Comparison of ENCODE assay signal across 11 mouse cellular contexts in the genomic region with DNA sequence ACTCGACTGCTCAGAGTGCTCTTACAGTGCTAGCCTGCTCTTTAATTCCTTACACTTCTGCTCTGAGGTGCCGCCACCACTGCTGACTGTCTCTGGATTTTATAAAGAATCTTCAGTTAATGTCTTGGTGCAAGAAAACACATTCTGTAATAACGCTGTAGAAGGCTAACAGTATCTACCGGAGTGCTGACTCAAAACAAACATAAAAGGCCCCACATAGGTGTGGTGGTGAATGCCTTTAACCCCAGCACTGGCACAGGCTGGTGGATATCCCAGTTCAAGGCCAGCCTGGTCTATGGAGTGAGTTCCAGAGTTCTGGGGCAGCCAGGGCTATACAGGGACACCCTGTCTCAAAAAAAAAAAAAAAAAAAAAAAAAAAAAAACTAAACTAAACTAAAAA. TPM values are rescaled to one million over a fixed set of nuclear protein-coding genes. Genes with fewer than 3 reads are reported as not detected.
DNase-seq lines count a peak whose midpoint lies in the region; ATAC-seq and TF ChIP-seq lines count a peak whose summit lies in the region.
"Had no signal": no experiment of that assay in that cellular context is flagged by ENCODE, and none has a peak within 500 bp of the region (broad histone marks: within the 10 kb centered on the region; RNA-seq: fewer than 3 reads in every experiment).

No protein-coding gene starts in this region.

- H3K4me2 ChIP-seq in embryonic facial prominence, embryonic 13.5 days, result no peak overlapping the region
- peak overlapping the region; percentile 22; the same call in 1 of the 2 replicates for H3K4me2 ChIP-seq in embryonic facial prominence, embryonic 14.5 days (ENCODE audit: low read depth, low read length)

- ATAC-seq in embryonic facial prominence, embryonic 13.5 days (ENCODE audit: insufficient number of reproducible peaks, insufficient read depth, low FRiP score, low TSS enrichment, low read depth), result no peak
- no peak for ATAC-seq in embryonic facial prominence, embryonic 14.5 days (ENCODE audit: low read depth)
- ATAC-seq: Patski had no signal

- no peaks in the 10 kb centered on the region for H3K36me3 ChIP-seq in embryonic facial prominence, embryonic 13.5 days
- H3K36me3 ChIP-seq in embryonic facial prominence, embryonic 10.5 days (replicated peaks), result no peaks in the 10 kb centered on the region
- H3K36me3 ChIP-seq in liver, adult 2 months (ENCODE audit: control insufficient read depth, insufficient read depth, low read length), result no peaks in the 10 kb centered on the region
- H3K36me3 ChIP-seq in embryonic facial prominence, embryonic 14.5 days (ENCODE audit: control insufficient read depth, insufficient read depth, low read length), result no peaks in the 10 kb centered on the region
- no peaks in the 10 kb centered on the region for H3K36me3 ChIP-seq in macrophage (ENCODE audit: inconsistent target)
- H3K36me3 ChIP-seq in thymus, adult 2 months (ENCODE audit: control insufficient read depth, insufficient read depth, low read length), result no peaks in the 10 kb centered on the region

- H3K27ac ChIP-seq in embryonic facial prominence, embryonic 13.5 days, result peak overlapping the region; percentile 13; the same call in 1 of the 2 replicates
- H3K27ac ChIP-seq in embryonic facial prominence, embryonic 10.5 days (replicated peaks), result no peak overlapping the region
- peak overlapping the region; percentile 81 for H3K27ac ChIP-seq in liver, adult 2 months (replicated peaks; ENCODE audit: insufficient read depth, low read depth, low read length)
- H3K27ac ChIP-seq in embryonic facial prominence, embryonic 14.5 days (replicated peaks; ENCODE audit: low read depth, low read length), result no peak overlapping the region
- peak overlapping the region; percentile 69 for H3K27ac ChIP-seq in macrophage
- no peak overlapping the region for H3K27ac ChIP-seq in thymus, adult 2 months (ENCODE audit: control insufficient read depth, insufficient read depth, low read length)

- no peak overlapping the region for H3K4me3 ChIP-seq in embryonic facial prominence, embryonic 13.5 days
- no peak overlapping the region for H3K4me3 ChIP-seq in embryonic facial prominence, embryonic 10.5 days
- 0 out of 2 replicates have a peak overlapping the region, but pooled peaks have one; percentile 20 for H3K4me3 ChIP-seq in liver, adult 2 months (ENCODE audit: insufficient read depth, low read depth, low read length)
- H3K4me3 ChIP-seq in embryonic facial prominence, embryonic 14.5 days (ENCODE audit: low read depth, low read length), result no peak overlapping the region
- peak overlapping the region; percentile 28; the same call in 1 of the 2 replicates for H3K4me3 ChIP-seq in macrophage (ENCODE audit: inconsistent target)
- H3K4me3 ChIP-seq in thymus, adult 2 months (ENCODE audit: control insufficient read depth, insufficient read depth, low read length), result no peak overlapping the region

- no peaks in the 10 kb centered on the region for H3K27me3 ChIP-seq in embryonic facial prominence, embryonic 13.5 days
- no peaks in the 10 kb centered on the region for H3K27me3 ChIP-seq in embryonic facial prominence, embryonic 10.5 days (replicated peaks; ENCODE audit: low read depth, poor library complexity, severe bottlenecking)
- H3K27me3 ChIP-seq in liver, adult 2 months (ENCODE audit: control insufficient read depth, insufficient read depth, low read length), result no peaks in the 10 kb centered on the region
- no peaks in the 10 kb centered on the region for H3K27me3 ChIP-seq in embryonic facial prominence, embryonic 14.5 days (replicated peaks; ENCODE audit: control insufficient read depth, insufficient read depth, low read length)
- no peaks in the 10 kb centered on the region for H3K27me3 ChIP-seq in thymus, adult 2 months (ENCODE audit: control insufficient read depth, insufficient read depth, low read length)
- H3K27me3 ChIP-seq: Patski had no signal

- no peak for TF ChIP-seq CTCF in liver, adult 2 months (IDR thresholded peaks at IDR 0.05; ENCODE audit: low read depth, low read length)
- TF ChIP-seq CTCF in thymus, adult 2 months (IDR thresholded peaks at IDR 0.05; ENCODE audit: borderline replicate concordance, control insufficient read depth, extremely low read depth, insufficient read depth, low read length, poor library complexity), result no peak

- H3K4me1 ChIP-seq in embryonic facial prominence, embryonic 13.5 days, result peaks cover 13% of the 10 kb centered on the region
- H3K4me1 ChIP-seq in embryonic facial prominence, embryonic 10.5 days, result peaks cover 17% of the 10 kb centered on the region
- peaks cover 22% of the 10 kb centered on the region for H3K4me1 ChIP-seq in liver, adult 2 months (ENCODE audit: control insufficient read depth, insufficient read depth, low read length)
- 0 out of 2 replicates have a peak, but pooled peaks cover 3% of the 10 kb centered on the region for H3K4me1 ChIP-seq in embryonic facial prominence, embryonic 14.5 days (ENCODE audit: control insufficient read depth, insufficient read depth, low read length)
- H3K4me1 ChIP-seq in thymus, adult 2 months (replicated peaks; ENCODE audit: control insufficient read depth, insufficient read depth, low read length), result peaks cover 15% of the 10 kb centered on the region

- WGBS in embryonic facial prominence, embryonic 13.5 days, result 76% methylated on average over 4 of the region's 4 CpGs
- 77% methylated on average over 4 of the region's 4 CpGs for WGBS in embryonic facial prominence, embryonic 10.5 days
- 26% methylated on average over 4 of the region's 4 CpGs for WGBS in liver, adult 2 months
- WGBS in embryonic facial prominence, embryonic 14.5 days, result 66% methylated on average over 4 of the region's 4 CpGs
- 66% methylated on average over 4 of the region's 4 CpGs for WGBS in macrophage (ENCODE audit: missing documents)
- WGBS in thymus, adult 2 months, result 50% methylated on average over 4 of the region's 4 CpGs

- DNase-seq in embryonic facial prominence, embryonic 10.5 days (ENCODE audit: low spot score), result no peak
- peak; percentile 75 for DNase-seq in liver, adult 2 months (ENCODE audit: extremely low read depth, low read depth, low spot score)
- no peak for DNase-seq in liver
- no peak for DNase-seq in embryonic facial prominence, embryonic 14.5 days (ENCODE audit: low spot score)
- no peak for DNase-seq in thymus, adult 2 months
- DNase-seq in cerebellum, adult 9-11 months, result no peak
- DNase-seq: embryo, embryonic 11 days; forebrain, postnatal 0 days had no signal

- H3K9ac ChIP-seq in embryonic facial prominence, embryonic 13.5 days, result no peak overlapping the region
- peak overlapping the region; percentile 35 for H3K9ac ChIP-seq in liver, adult 2 months (ENCODE audit: low read depth, low read length)
- H3K9ac ChIP-seq in embryonic facial prominence, embryonic 14.5 days (ENCODE audit: low read depth, low read length), result 0 out of 2 replicates have a peak overlapping the region, but pooled peaks have one; percentile 30
- H3K9ac ChIP-seq: forebrain, postnatal 0 days had no signal

- H3K9me3 ChIP-seq in embryonic facial prominence, embryonic 13.5 days, result no peaks in the 10 kb centered on the region
- H3K9me3 ChIP-seq in embryonic facial prominence, embryonic 10.5 days, result no peaks in the 10 kb centered on the region
- no peaks in the 10 kb centered on the region for H3K9me3 ChIP-seq in embryonic facial prominence, embryonic 14.5 days (ENCODE audit: control insufficient read depth, low read length)

- no peak for TF ChIP-seq POLR2A in liver, adult 2 months (IDR thresholded peaks at IDR 0.05; ENCODE audit: extremely low read depth, insufficient read depth, low read length)
- TF ChIP-seq POLR2A in thymus, adult 2 months (IDR thresholded peaks at IDR 0.05; ENCODE audit: control insufficient read depth, extremely low read depth, insufficient read depth, low read length, poor library complexity), result no peak

- H3K79me2 ChIP-seq in liver, adult 2 months (ENCODE audit: control insufficient read depth, insufficient read depth, low read length), result peaks cover 43% of the 10 kb centered on the region
- no peaks in the 10 kb centered on the region; the same call in 1 of the 2 replicates for H3K79me2 ChIP-seq in macrophage (ENCODE audit: inconsistent target)

RNA-seq across cellular contexts. Expression of a gene that starts 8.1 kb away (rescaled TPM):
- polyA plus RNA-seq in embryonic facial prominence, embryonic 13.5 days (2015; fragmentation: Nextera tagmentation; extraction: Ambion mirVana), result 3.5 and 3.9 TPM in 2 replicates
- polyA plus RNA-seq in embryonic facial prominence, embryonic 10.5 days (2016; fragmentation: Nextera tagmentation; extraction: Ambion mirVana), result 1.6 and 2.4 TPM in 2 replicates
- total RNA-seq in liver, adult 2 months (2014; rRNA removed), result 21.0 and 21.3 TPM in 2 replicates
- 6.5 and 6.7 TPM in 2 replicates for polyA plus RNA-seq in liver, adult 2 months (2012; rRNA removed)
- polyA plus RNA-seq in embryonic facial prominence, embryonic 14.5 days (2014; fragmentation: Nextera tagmentation; extraction: Ambion mirVana), result 4.6 and 5.5 TPM in 2 replicates
- 100 to 1,000 TPM in 1 of 26 experiments, 10 to 100 TPM in 25; 22.6 to 101 (median 40.3) TPM for total RNA-seq in macrophage (2018; cell fraction: chromatin; rRNA removed)
- 10 to 100 TPM in 5 of 26 experiments, 1 to 10 TPM in 21; 4.8 to 13.6 (median 7.5) TPM for total RNA-seq in macrophage (2018; cell fraction: cytosol; rRNA removed)
- total RNA-seq in macrophage (2018; cell fraction: nucleus; rRNA removed), result 10 to 100 TPM; 11.9 to 33.0 (median 19.6) TPM
- polyA plus RNA-seq in macrophage (2018), result 2.8 to 11.0 TPM (median 8.4 TPM) in 3 replicates
- polyA plus RNA-seq in thymus, adult 2 months (2012; rRNA removed), result 1.7 and 2.5 TPM in 2 replicates

Comparison
In these comparisons a context has a peak if more than half of its experiments do, and no peak if none do; other contexts are left out.
1. H3K27ac ChIP-seq: peak in embryonic facial prominence, embryonic 13.5 days (single experiment), liver, adult 2 months (single experiment) and macrophage (single experiment); none in embryonic facial prominence, embryonic 10.5 days (single experiment), embryonic facial prominence, embryonic 14.5 days (single experiment) and thymus, adult 2 months (single experiment).
2. H3K4me3 ChIP-seq: peak in liver, adult 2 months (single experiment) and macrophage (single experiment); none in embryonic facial prominence, embryonic 13.5 days (single experiment), embryonic facial prominence, embryonic 10.5 days (single experiment), embryonic facial prominence, embryonic 14.5 days (single experiment) and thymus, adult 2 months (single experiment).